In genomic region chr1:60097277-60098023, GRCm38 (mm10) we compare ENCODE assay signal across 8 mouse cellular contexts. TPM values are rescaled to one million over a fixed set of nuclear protein-coding genes. Genes with fewer than 3 reads are reported as not detected.
DNase-seq lines count a peak whose midpoint lies in the region; ATAC-seq and TF ChIP-seq lines count a peak whose summit lies in the region.

No protein-coding gene starts in this region.

- no peak for TF ChIP-seq CTCF in bone marrow, adult 2 months (IDR thresholded peaks at IDR 0.05; ENCODE audit: control insufficient read depth, insufficient read depth, low read length)
- no peak for TF ChIP-seq CTCF in embryonic fibroblast, embryonic 13.5 days (IDR thresholded peaks at IDR 0.05; ENCODE audit: borderline replicate concordance, insufficient read depth, low read length)

- no peaks in the 10 kb centered on the region for H3K27me3 ChIP-seq in heart, embryonic 13.5 days (replicated peaks)
- no peaks in the 10 kb centered on the region for H3K27me3 ChIP-seq in liver, embryonic 11.5 days (replicated peaks; ENCODE audit: control insufficient read depth, insufficient read depth, low read length)
- no peaks in the 10 kb centered on the region for H3K27me3 ChIP-seq in myocyte (ENCODE audit: control insufficient read depth, insufficient read depth, insufficient read length)
- no peaks in the 10 kb centered on the region for H3K27me3 ChIP-seq in stomach, embryonic 14.5 days (ENCODE audit: control insufficient read depth, insufficient read depth, low read length)

- H3K9ac ChIP-seq in heart, embryonic 13.5 days: peak overlapping the region; percentile 97
- peak overlapping the region; percentile 85 for H3K9ac ChIP-seq in liver, embryonic 11.5 days (ENCODE audit: low read depth, low read length)
- peak overlapping the region; percentile 93 for H3K9ac ChIP-seq in stomach, embryonic 14.5 days (replicated peaks; ENCODE audit: low read depth, low read length)

- no peak for TF ChIP-seq POLR2A in bone marrow, adult 2 months (IDR thresholded peaks at IDR 0.05; ENCODE audit: borderline replicate concordance, control insufficient read depth, low read depth, low read length)
- TF ChIP-seq POLR2A in embryonic fibroblast, embryonic 13.5 days (IDR thresholded peaks at IDR 0.05; ENCODE audit: low read depth, low read length): peak; percentile 67
- peak; percentile 60 for TF ChIP-seq POLR2A in myocyte (IDR thresholded peaks at IDR 0.05; ENCODE audit: insufficient read length, low read depth)

- H3K27ac ChIP-seq in bone marrow, adult 2 months (ENCODE audit: control insufficient read depth, insufficient read depth, low read depth, low read length, poor library complexity): peak overlapping the region; percentile 93; the same call in 1 of the 2 replicates
- H3K27ac ChIP-seq in embryonic fibroblast, embryonic 13.5 days (ENCODE audit: insufficient read depth, low read length): peak overlapping the region; percentile 81
- H3K27ac ChIP-seq in heart, embryonic 13.5 days (replicated peaks): peak overlapping the region; percentile 100
- peak overlapping the region; percentile 96 for H3K27ac ChIP-seq in liver, embryonic 11.5 days (ENCODE audit: low read depth, low read length)
- peak overlapping the region; percentile 98 for H3K27ac ChIP-seq in stomach, embryonic 14.5 days (ENCODE audit: low read length)

- ATAC-seq in heart, embryonic 13.5 days (ENCODE audit: extremely low read depth, insufficient number of reproducible peaks, low FRiP score, low TSS enrichment): peak; percentile 59; the same call in 1 of the 2 replicates
- ATAC-seq in liver, embryonic 11.5 days (replicated peaks; ENCODE audit: low FRiP score): peak; percentile 84
- ATAC-seq in stomach, embryonic 14.5 days (ENCODE audit: insufficient number of reproducible peaks, insufficient read depth, low FRiP score, low read depth): peak; percentile 85

- no peaks in the 10 kb centered on the region for H3K9me3 ChIP-seq in heart, embryonic 13.5 days
- no peaks in the 10 kb centered on the region for H3K9me3 ChIP-seq in liver, embryonic 11.5 days (ENCODE audit: control insufficient read depth, low read length)
- H3K9me3 ChIP-seq in stomach, embryonic 14.5 days (ENCODE audit: control insufficient read depth, low read depth, low read length): no peaks in the 10 kb centered on the region

- WGBS in bone marrow, adult 2 months: under 1% methylated on average over 25 of the region's 25 CpGs
- under 1% methylated on average over 25 of the region's 25 CpGs for WGBS in heart, embryonic 13.5 days
- WGBS in liver, embryonic 11.5 days: under 1% methylated on average over 25 of the region's 25 CpGs
- WGBS in stomach, embryonic 14.5 days: under 1% methylated on average over 25 of the region's 25 CpGs

- H3K36me3 ChIP-seq in heart, embryonic 13.5 days: peaks cover 18% of the 10 kb centered on the region
- H3K36me3 ChIP-seq in liver, embryonic 11.5 days (ENCODE audit: control insufficient read depth, insufficient read depth, low read length): peaks cover 10% of the 10 kb centered on the region
- H3K36me3 ChIP-seq in myocyte (ENCODE audit: control insufficient read depth, insufficient read depth): peaks cover 6% of the 10 kb centered on the region
- peaks cover 6% of the 10 kb centered on the region; the same call in 1 of the 2 replicates for H3K36me3 ChIP-seq in stomach, embryonic 14.5 days (ENCODE audit: control insufficient read depth, insufficient read depth, low read length)

- H3K4me3 ChIP-seq in bone marrow, adult 2 months (replicated peaks; ENCODE audit: control insufficient read depth, low read depth, low read length): peak overlapping the region; percentile 69
- H3K4me3 ChIP-seq in embryonic fibroblast, embryonic 13.5 days (ENCODE audit: insufficient read depth, low read length): peak overlapping the region; percentile 87
- peak overlapping the region; percentile 95 for H3K4me3 ChIP-seq in heart, embryonic 13.5 days
- H3K4me3 ChIP-seq in liver, embryonic 11.5 days (ENCODE audit: low read depth, low read length): peak overlapping the region; percentile 76
- peak overlapping the region; percentile 58 for H3K4me3 ChIP-seq in myocyte
- peak overlapping the region; percentile 89 for H3K4me3 ChIP-seq in stomach, embryonic 14.5 days (ENCODE audit: low read depth, low read length)

- H3ac ChIP-seq in myocyte (ENCODE audit: control insufficient read depth, insufficient read length): peak overlapping the region; percentile 32

- DNase-seq in B cell, adult 2 months: peak; percentile 74 to 79
- DNase-seq in kidney, postnatal 10 days: peak; percentile 78
- peak; percentile 62 for DNase-seq in liver, embryonic 11.5 days (ENCODE audit: low spot score)

- peaks cover 26% of the 10 kb centered on the region for H3K79me2 ChIP-seq in myocyte (ENCODE audit: control insufficient read depth, insufficient read depth)

- H3K4me1 ChIP-seq in bone marrow, adult 2 months (ENCODE audit: control insufficient read depth, insufficient read depth, low read length): no peaks in the 10 kb centered on the region
- H3K4me1 ChIP-seq in embryonic fibroblast, embryonic 13.5 days (ENCODE audit: control insufficient read depth, insufficient read depth, low read length): no peaks in the 10 kb centered on the region
- peaks cover 15% of the 10 kb centered on the region for H3K4me1 ChIP-seq in heart, embryonic 13.5 days
- peaks cover 3% of the 10 kb centered on the region; the same call in 1 of the 2 replicates for H3K4me1 ChIP-seq in liver, embryonic 11.5 days (replicated peaks; ENCODE audit: control insufficient read depth, insufficient read depth, low read length)
- H3K4me1 ChIP-seq in stomach, embryonic 14.5 days (ENCODE audit: control insufficient read depth, insufficient read depth, low read length): peaks cover 4% of the 10 kb centered on the region; the same call in 1 of the 2 replicates

- H3K4me2 ChIP-seq in heart, embryonic 13.5 days: peak overlapping the region; percentile 92
- H3K4me2 ChIP-seq in liver, embryonic 11.5 days: peak overlapping the region; percentile 79
- peak overlapping the region; percentile 80 for H3K4me2 ChIP-seq in myocyte (ENCODE audit: low read depth)
- peak overlapping the region; percentile 72 for H3K4me2 ChIP-seq in stomach, embryonic 14.5 days (replicated peaks; ENCODE audit: low read depth, low read length)

TF ChIP-seq in myocyte, 11 proteins besides CTCF, POLR2A, EP300 and RAD21:
- peak; percentile 59 for TF ChIP-seq USF1 (IDR thresholded peaks at IDR 0.05; ENCODE audit: low read depth)
- no peak for TF ChIP-seq MYOD1 (IDR thresholded peaks at IDR 0.05; ENCODE audit: control insufficient read depth in 1 of 3, insufficient read length in 2 of 3, low read depth in 2 of 3)
- TF ChIP-seq POLR2AphosphoS2 (IDR thresholded peaks at IDR 0.05; ENCODE audit: insufficient read length, low read depth): peak; percentile 54
- TF ChIP-seq CEBPB (IDR thresholded peaks at IDR 0.05; ENCODE audit: insufficient read depth, poor library complexity, severe bottlenecking): no peak
- no peak for TF ChIP-seq REST (IDR thresholded peaks at IDR 0.05; ENCODE audit: insufficient read depth, insufficient read length)

RNA-seq across cellular contexts. Expression of gene Carf, which starts 0.6 kb away (rescaled TPM):
- polyA plus RNA-seq in bone marrow, adult 2 months (2011; ENCODE audit: insufficient read depth, insufficient read length, low replicate concordance, missing spikeins): 1.5 and 3.6 TPM in 2 replicates
- polyA plus RNA-seq in embryonic fibroblast, embryonic 13.5 days (2011; ENCODE audit: insufficient read length, low read depth, missing spikeins): 15.7 and 21.3 TPM in 2 replicates
- 4.6 and 5.1 TPM in 2 replicates for polyA plus RNA-seq in heart, embryonic 13.5 days (2015; fragmentation: Nextera tagmentation; extraction: Ambion mirVana)
- polyA plus RNA-seq in liver, embryonic 11.5 days (2014; fragmentation: Nextera tagmentation; extraction: Ambion mirVana): 5.7 and 5.9 TPM in 2 replicates
- 1.2 TPM for polyA plus RNA-seq in myocyte (2012; fragmentation: generic; extraction: Trizol)
- polyA plus RNA-seq in stomach, embryonic 14.5 days (2014; fragmentation: Nextera tagmentation; extraction: Ambion mirVana): 10.3 and 11.4 TPM in 2 replicates

RNA-seq across cellular contexts. Expression of gene Wdr12, which starts 1.0 kb away (rescaled TPM):
- polyA plus RNA-seq in bone marrow, adult 2 months (2011; ENCODE audit: insufficient read depth, insufficient read length, low replicate concordance, missing spikeins): 13.7 and 23.6 TPM in 2 replicates
- polyA plus RNA-seq in embryonic fibroblast, embryonic 13.5 days (2011; ENCODE audit: insufficient read length, low read depth, missing spikeins): 30.7 and 33.6 TPM in 2 replicates
- 28.4 and 33.4 TPM in 2 replicates for polyA plus RNA-seq in heart, embryonic 13.5 days (2015; fragmentation: Nextera tagmentation; extraction: Ambion mirVana)
- 104 and 107 TPM in 2 replicates for polyA plus RNA-seq in liver, embryonic 11.5 days (2014; fragmentation: Nextera tagmentation; extraction: Ambion mirVana)
- polyA plus RNA-seq in myocyte (2012; fragmentation: generic; extraction: Trizol): 17.0 TPM
- 46.0 and 47.3 TPM in 2 replicates for polyA plus RNA-seq in stomach, embryonic 14.5 days (2014; fragmentation: Nextera tagmentation; extraction: Ambion mirVana)

RNA-seq across cellular contexts. Expression of gene Ica1l, which starts 54.5 kb away (rescaled TPM):
- polyA plus RNA-seq in bone marrow, adult 2 months (2011; ENCODE audit: insufficient read depth, insufficient read length, low replicate concordance, missing spikeins): not detected in 2 replicates
- 1.5 and 4.1 TPM in 2 replicates for polyA plus RNA-seq in embryonic fibroblast, embryonic 13.5 days (2011; ENCODE audit: insufficient read length, low read depth, missing spikeins)
- 0.49 and 0.76 TPM in 2 replicates for polyA plus RNA-seq in heart, embryonic 13.5 days (2015; fragmentation: Nextera tagmentation; extraction: Ambion mirVana)
- polyA plus RNA-seq in liver, embryonic 11.5 days (2014; fragmentation: Nextera tagmentation; extraction: Ambion mirVana): 0.92 and 1.1 TPM in 2 replicates
- polyA plus RNA-seq in myocyte (2012; fragmentation: generic; extraction: Trizol): 0.02 TPM
- 0.87 and 1.4 TPM in 2 replicates for polyA plus RNA-seq in stomach, embryonic 14.5 days (2014; fragmentation: Nextera tagmentation; extraction: Ambion mirVana)

Comparison
In these comparisons a context has a peak if more than half of its experiments do, and no peak if none do; other contexts are left out.
1. Peak in every context shown above with its lines: DNase-seq, ATAC-seq, H3K4me3 ChIP-seq and H3K27ac ChIP-seq.